Mouse (Mus musculus) heart, embryonic 15.5 days (tissue): ENCODE measurements around the gene Arrb1. TPM values are rescaled to one million over a fixed set of nuclear protein-coding genes. Genes with fewer than 3 reads are reported as not detected.
"Not testable (repeated sequence)": the region's sequence is repeated elsewhere in the genome, so short reads cannot be mapped to it uniquely, and the experiment has no call there.

Experiments
- ATAC-seq: fragments of 200-750 bp; cut with Nextera tagmentation; replicated peaks from 2 replicates; pipeline ENCODE4 v1.8.0; 2017; ENCODE audit warnings: low read depth, moderate TSS enrichment; ENCODE audit not compliant: insufficient number of reproducible peaks, insufficient read depth, low FRiP score
- H3K27ac ChIP-seq: fragments of 300-500 bp; sonication (generic); 2 replicates; pipeline ENCODE4 v1.5.1; 2015; ENCODE audit warnings: mild to moderate bottlenecking, inconsistent platforms
- H3K27me3 ChIP-seq: fragments of 300-500 bp; sonication (generic); 2 replicates; pipeline ENCODE4 v1.6.1; 2015; ENCODE audit warnings: inconsistent platforms
- H3K36me3 ChIP-seq: fragments of 300-500 bp; sonication (generic); 2 replicates; pipeline ENCODE4 v1.6.1; 2015; ENCODE audit warnings: mild to moderate bottlenecking, inconsistent platforms
- H3K4me1 ChIP-seq: fragments of 300-500 bp; sonication (generic); replicated peaks from 2 replicates; pipeline ENCODE4 v1.6.1; 2015; ENCODE audit warnings: inconsistent platforms
- H3K4me2 ChIP-seq: fragments of 300-500 bp; sonication (generic); 2 replicates; pipeline ENCODE4 v1.6.1; 2015; ENCODE audit warnings: inconsistent platforms, mild to moderate bottlenecking, moderate library complexity
- H3K4me3 ChIP-seq: fragments of 300-500 bp; sonication (generic); 2 replicates; pipeline ENCODE4 v1.5.1; 2015; ENCODE audit warnings: mild to moderate bottlenecking, inconsistent platforms
- H3K9ac ChIP-seq: fragments of 300-500 bp; sonication (generic); 2 replicates; pipeline ENCODE4 v1.6.1; 2015; ENCODE audit warnings: mild to moderate bottlenecking, inconsistent platforms
- H3K9me3 ChIP-seq: fragments of 300-500 bp; sonication (generic); replicated peaks from 2 replicates; pipeline ENCODE4 v1.6.1; 2016; ENCODE audit warnings: inconsistent platforms
- WGBS: fragments of 180-500 bp; shearing (Covaris S2); methylation state at CpG from one replicate; pipeline ENCODE4 v1.1.7; 2015; ENCODE audit warnings: mixed read lengths; 5-methylcytosine and 5-hydroxymethylcytosine counted together
- polyA plus RNA-seq: library from polyadenylated mRNA; unstranded; fragments of >200 nt; fragmentation: Nextera tagmentation; extraction: Ambion mirVana; gene quantifications from 2 replicates; pipeline ENCODE4 v1.2.1, GENCODE M21; 2015

Arrb1 gene
- polyA plus RNA-seq = 4.7 and 8.0 TPM in 2 replicates

DNA sequence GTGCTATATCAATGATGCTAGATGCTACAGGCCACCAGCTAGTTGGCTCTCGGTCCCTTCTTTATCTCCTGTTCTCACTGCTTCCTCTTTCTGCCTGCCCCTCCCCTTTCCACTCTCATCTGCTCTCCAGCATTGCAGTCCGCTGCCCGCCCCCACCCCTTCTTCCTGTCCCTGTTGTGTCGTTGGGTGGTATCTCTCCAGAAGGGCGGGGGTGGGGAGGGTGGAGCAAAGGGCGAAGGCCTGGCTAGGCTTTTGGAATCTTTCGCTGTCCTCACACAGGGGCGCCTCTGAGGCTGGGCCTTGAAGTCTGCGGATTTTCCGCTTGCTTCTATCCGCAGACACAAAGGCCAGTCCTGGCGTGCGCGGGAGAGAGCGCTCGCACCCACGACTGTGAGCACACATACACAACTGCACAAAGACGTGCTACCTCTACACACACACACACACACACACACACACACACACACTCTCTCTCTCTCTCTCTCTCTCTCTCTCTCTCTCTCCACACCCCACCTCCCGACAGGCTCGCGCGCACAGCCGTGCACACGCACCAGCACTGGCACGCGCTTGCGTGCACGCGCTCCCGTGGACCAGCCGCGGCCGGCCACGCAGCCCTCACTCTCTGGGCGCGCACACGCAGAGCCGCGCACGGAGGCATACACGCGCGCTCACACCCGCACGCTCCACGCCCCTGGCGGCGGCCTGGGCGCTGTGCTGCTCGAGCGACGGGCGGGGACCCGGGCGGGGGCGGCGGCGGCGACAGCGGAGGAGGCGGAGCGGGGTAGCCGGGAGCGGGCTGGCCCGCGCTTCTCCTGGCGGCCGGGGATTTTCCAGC is at the start of gene Arrb1:
Gene Arrb1, plus strand, starts transcription at position 566 of the 835 bp plus-strand sequence.
- Histone ChIP-seq H3K9me3 (no peaks in the 10 kb centered on the region), H3K9ac (peak within 1 kb of the TSS; percentile 77), H3K4me1 (peaks cover 49% of the 10 kb centered on the region), H3K36me3 (no peaks in the 10 kb centered on the region), H3K27ac (peak within 1 kb of the TSS; percentile 93), H3K27me3 (no peaks in the 10 kb centered on the region), H3K4me3 (peak within 1 kb of the TSS; percentile 87), H3K4me2 (peak within 1 kb of the TSS; percentile 95)
- under 1% methylated on average over 68 of the region's 68 CpGs for WGBS
- peak; percentile 86 for ATAC-seq

DNA sequence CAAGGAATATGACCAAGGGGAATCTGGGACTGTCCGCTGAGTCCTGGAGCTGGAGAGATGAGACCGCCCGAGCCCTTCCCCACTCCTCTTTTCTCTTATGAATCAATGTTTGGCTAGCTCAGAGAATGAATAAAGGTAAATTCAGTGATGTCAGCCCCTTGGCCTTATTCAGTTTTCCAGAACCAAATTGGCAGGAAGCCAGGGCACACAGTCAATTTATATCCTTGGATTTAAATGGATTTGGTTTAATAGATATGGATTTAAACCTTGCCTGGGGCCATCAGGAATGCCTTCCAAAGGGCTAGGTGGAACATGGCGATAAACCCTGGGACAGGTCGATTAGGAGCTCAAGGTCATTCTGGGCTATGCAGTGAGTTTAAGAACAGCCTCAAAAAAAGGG is 45.6 kb upstream of the Arrb1 start:
- Histone ChIP-seq H3K4me2 (no peak overlapping the region), H3K9me3 (no peaks in the 10 kb centered on the region; the same call in 1 of the 2 replicates), H3K36me3 (no peaks in the 10 kb centered on the region), H3K27me3 (peaks cover 4% of the 10 kb centered on the region; the same call in 1 of the 2 replicates), H3K27ac (no peak overlapping the region), H3K4me3 (no peak overlapping the region), H3K4me1 (no peaks in the 10 kb centered on the region), H3K9ac (no peak overlapping the region)
- no peak for ATAC-seq
- 80% methylated on average over 5 of the region's 5 CpGs for WGBS

DNA sequence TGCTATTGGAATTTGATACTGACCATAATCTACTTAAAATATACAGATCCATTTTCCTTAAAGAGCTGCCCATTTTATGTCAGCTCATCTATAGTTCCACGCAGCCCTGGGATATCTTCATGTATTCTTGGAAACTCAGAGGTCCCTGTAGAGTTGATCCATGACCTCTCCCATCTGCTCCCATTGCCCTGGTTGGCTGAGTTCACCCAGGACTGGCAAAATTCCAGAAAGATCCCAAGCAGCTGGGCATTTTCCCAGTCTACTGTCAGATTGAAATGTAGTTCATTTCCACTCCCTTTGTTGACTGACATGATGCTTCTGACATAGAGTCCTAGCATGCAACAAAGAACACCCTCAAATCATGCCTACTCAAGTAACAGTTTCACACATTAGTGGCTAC is 36.1 kb upstream of the Arrb1 start:
- Histone ChIP-seq H3K36me3 (no peaks in the 10 kb centered on the region), H3K27me3 (no peaks in the 10 kb centered on the region), H3K4me1 (peaks cover 3% of the 10 kb centered on the region; the same call in 1 of the 2 replicates), H3K4me3 (no peak overlapping the region), H3K9ac (no peak overlapping the region), H3K4me2 (no peak overlapping the region), H3K9me3 (no peaks in the 10 kb centered on the region), H3K27ac (no peak overlapping the region)
- WGBS = 58% methylated on average over 1 of the region's 1 CpGs
- ATAC-seq = no peak

DNA sequence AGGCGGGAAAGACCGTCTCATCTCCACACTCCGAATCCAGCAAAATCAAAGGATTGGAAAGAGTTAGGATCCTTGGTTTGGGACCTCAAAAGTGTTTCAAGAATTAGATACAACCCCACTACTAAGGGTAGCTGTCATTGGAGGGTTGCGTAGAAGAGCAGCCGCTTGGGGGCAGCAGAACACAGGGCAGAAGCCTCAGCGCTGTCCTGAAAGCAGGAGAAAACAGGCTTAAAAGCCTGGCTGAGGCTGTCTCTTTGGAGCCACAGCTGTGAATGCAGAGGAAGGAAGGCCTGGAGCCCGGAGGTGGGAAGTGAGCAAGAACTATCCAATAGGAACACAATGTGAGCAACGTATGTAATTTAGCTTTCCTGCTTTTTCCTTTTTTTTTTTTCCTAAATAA is 35.1 kb upstream of the Arrb1 start:
- Histone ChIP-seq H3K9me3 (no peaks in the 10 kb centered on the region), H3K9ac (no peak overlapping the region), H3K4me2 (no peak overlapping the region), H3K4me3 (no peak overlapping the region), H3K27me3 (no peaks in the 10 kb centered on the region), H3K27ac (no peak overlapping the region), H3K4me1 (peaks cover 3% of the 10 kb centered on the region; the same call in 1 of the 2 replicates), H3K36me3 (no peaks in the 10 kb centered on the region)
- peak; percentile 77 for ATAC-seq
- WGBS = 3% methylated on average over 8 of the region's 8 CpGs

DNA sequence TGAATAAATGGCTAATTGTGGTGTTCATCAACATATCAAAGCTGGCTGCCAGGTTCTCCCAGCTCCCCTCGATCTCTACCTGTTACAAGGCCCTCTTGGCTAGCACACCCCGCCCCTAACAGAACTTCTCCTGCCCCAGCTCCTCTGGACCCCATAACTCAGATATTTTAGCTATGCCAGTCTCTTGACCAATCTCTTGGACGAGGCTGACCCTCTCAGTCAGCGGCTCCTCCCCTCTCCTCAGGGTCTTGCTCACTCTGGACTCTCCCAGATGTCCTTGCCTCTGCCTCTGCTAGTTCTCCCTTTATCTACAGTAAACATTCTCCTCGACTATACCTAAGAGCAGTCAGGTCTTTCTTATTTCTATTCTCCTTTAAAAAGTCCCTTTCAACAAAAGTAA is 34.6 kb upstream of the Arrb1 start:
- Histone ChIP-seq H3K27me3 (no peaks in the 10 kb centered on the region), H3K4me2 (no peak overlapping the region), H3K9me3 (no peaks in the 10 kb centered on the region), H3K27ac (no peak overlapping the region), H3K4me3 (no peak overlapping the region), H3K9ac (no peak overlapping the region), H3K36me3 (no peaks in the 10 kb centered on the region), H3K4me1 (peaks cover 3% of the 10 kb centered on the region; the same call in 1 of the 2 replicates)
- ATAC-seq = no peak
- 22% methylated on average over 5 of the region's 5 CpGs for WGBS

DNA sequence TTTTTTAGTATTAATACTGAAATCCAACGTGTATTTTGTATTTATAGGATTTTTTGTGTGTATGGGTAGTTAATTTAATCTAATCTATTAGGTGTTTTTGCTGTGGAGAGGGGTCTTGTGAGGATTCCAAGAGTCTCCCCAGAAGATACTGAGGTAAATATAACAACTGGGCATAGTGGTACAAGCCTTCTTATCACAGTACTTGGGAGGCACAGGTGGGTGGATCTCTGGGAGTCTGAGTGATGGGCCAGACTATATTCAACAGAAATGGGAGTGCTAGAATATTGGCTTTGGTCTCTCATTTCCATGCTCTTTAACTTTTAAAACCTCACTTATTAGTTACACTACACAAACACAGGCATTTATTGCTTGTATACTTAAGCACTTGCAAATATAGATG is 34.1 kb upstream of the Arrb1 start:
- H3K27me3 ChIP-seq = no peaks in the 10 kb centered on the region
- H3K4me3 ChIP-seq = no peak overlapping the region
- no peak overlapping the region for H3K27ac ChIP-seq
- no peaks in the 10 kb centered on the region for H3K36me3 ChIP-seq
- peaks cover 3% of the 10 kb centered on the region; the same call in 1 of the 2 replicates for H3K4me1 ChIP-seq
- no peak overlapping the region for H3K9ac ChIP-seq
- H3K4me2 ChIP-seq = no peak overlapping the region
- no peak for ATAC-seq
- no peaks in the 10 kb centered on the region for H3K9me3 ChIP-seq
- 36% methylated on average over 1 of the region's 1 CpGs for WGBS

DNA sequence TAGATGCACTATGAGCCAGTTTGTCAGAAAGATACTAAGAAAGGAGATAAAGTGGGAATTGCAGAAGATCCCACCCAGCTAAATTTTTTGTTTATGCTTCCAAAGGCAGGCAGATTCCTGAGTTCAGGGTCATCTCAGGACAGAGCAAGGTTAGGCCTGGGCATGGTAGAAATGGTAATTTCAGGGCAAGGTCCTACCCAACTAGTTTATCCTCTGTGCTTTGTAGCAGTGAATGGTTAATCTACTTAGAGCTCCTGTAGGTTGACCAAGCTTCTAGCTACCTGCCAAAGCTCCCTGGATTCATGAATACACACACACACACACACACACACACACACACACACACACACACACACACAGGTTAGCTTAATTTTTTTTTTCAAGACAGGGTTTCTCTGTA is 30.7 kb upstream of the Arrb1 start:
- no peaks in the 10 kb centered on the region for H3K36me3 ChIP-seq
- no peaks in the 10 kb centered on the region for H3K27me3 ChIP-seq
- H3K27ac ChIP-seq = no peak overlapping the region
- H3K4me1 ChIP-seq = peaks cover 3% of the 10 kb centered on the region; the same call in 1 of the 2 replicates
- H3K9me3 ChIP-seq = no peaks in the 10 kb centered on the region
- no peak for ATAC-seq
- no peak overlapping the region for H3K4me2 ChIP-seq
- no peak overlapping the region for H3K9ac ChIP-seq
- no peak overlapping the region for H3K4me3 ChIP-seq

DNA sequence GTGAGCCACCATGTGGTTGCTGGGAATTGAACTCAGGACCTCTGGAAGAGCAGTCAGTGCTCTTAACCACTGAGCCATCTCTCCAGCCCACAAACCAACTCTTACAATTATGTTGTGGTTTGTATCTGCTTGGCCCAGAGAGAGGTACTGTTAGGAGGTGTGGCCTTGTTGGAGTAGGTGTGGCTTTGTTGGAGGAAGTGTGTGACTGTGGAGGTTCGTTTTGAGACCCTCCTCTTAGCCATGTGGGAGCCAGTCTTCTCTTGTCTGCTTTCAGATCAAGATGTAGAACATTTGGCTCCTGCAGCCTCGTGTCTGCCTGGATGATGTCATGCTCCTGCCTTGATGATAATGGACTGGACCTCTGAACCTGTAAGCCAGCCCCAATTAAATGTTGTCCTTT is 27.1 kb upstream of the Arrb1 start:
- H3K27me3 ChIP-seq, H3K4me2 ChIP-seq, ATAC-seq, H3K4me1 ChIP-seq, H3K4me3 ChIP-seq, H3K9me3 ChIP-seq, H3K27ac ChIP-seq, H3K36me3 ChIP-seq, H3K9ac ChIP-seq: not testable (repeated sequence)
- 18% methylated on average over 2 of the region's 2 CpGs for WGBS

DNA sequence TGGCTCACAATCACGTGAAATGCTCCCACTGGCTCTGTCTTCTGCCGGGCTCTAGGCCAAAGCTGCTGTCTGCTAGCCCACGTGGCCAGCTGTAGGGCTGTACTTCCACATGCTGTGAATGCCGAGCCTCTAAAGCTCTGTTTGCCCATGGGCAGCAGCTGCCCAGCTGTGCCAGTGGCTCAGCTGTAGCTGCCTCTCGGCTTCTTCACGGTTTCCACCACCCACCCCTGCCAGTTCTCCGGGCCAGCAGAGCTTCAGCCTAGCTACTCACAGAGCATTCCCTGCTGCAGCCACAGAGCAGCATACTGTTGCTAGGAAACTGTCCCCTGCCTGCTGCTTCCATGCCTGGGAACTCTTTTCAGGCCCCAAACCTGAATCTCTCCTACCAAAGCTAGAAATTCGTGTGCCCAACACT is 25.2 kb upstream of the Arrb1 start:
- Histone ChIP-seq H3K36me3 (no peaks in the 10 kb centered on the region), H3K4me2 (no peak overlapping the region), H3K4me1 (peaks cover 6% of the 10 kb centered on the region), H3K9ac (no peak overlapping the region), H3K27me3 (no peaks in the 10 kb centered on the region), H3K4me3 (no peak overlapping the region), H3K9me3 (no peaks in the 10 kb centered on the region), H3K27ac (no peak overlapping the region)
- ATAC-seq = no peak
- 11% methylated on average over 8 of the region's 8 CpGs for WGBS

DNA sequence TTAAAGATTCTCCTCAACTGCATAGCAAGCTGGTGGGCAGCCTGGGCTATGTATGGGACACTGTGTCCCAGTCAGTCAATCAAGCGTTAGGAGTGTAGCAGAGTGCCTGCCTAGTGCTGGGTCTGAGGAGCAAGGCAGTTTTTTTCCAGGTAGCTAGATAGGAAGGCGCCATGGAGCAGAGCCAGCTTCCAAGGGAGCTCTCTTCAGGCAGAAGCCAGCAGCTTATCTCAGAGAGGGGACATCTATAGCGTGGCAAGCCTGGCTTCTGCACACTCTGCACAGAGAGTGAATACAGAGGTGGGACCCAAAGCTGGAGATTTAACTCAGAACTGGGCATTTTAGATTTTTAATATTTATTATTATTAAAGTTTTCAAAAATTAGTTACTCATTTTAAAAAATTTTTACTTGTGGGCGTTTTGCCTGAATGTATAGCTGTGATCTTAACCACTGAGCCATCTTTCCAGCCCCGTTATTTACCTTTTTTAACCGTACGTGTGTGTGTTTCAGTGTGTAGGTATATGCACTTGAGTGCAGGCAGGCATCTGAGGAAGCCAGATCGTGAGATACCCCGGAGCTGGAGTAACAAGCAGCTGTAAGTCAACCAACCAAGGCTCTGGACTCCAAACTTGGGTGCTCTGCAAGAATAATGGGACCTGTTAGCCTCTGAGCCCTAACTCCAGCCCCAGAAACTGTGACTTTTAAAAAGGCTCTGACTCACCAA is 19.0 kb upstream of the Arrb1 start:
- H3K9ac ChIP-seq = no peak overlapping the region
- no peak overlapping the region for H3K4me2 ChIP-seq
- H3K27ac ChIP-seq = no peak overlapping the region
- H3K27me3 ChIP-seq = no peaks in the 10 kb centered on the region
- no peaks in the 10 kb centered on the region for H3K36me3 ChIP-seq
- WGBS = 60% methylated on average over 9 of the region's 9 CpGs
- no peak overlapping the region for H3K4me3 ChIP-seq
- H3K9me3 ChIP-seq = no peaks in the 10 kb centered on the region
- H3K4me1 ChIP-seq = peaks cover 11% of the 10 kb centered on the region
- no peak for ATAC-seq

DNA sequence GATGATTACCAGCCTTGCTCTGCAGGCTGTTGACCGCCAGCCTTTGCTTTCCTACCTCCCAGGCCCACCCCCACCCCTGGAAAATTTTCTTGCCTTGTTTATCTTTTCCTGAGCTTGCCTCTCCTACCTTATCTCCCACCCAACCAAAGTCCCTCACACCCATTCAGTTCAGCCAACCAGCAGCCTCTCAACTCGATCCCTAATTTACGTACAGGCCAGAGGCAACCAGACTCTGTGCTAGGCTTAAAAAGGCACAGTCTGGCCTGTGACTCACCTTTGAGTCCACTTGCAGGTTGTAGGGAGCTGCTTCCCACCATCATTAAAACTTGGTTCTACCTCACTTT is 18.5 kb upstream of the Arrb1 start:
- Histone ChIP-seq H3K36me3 (no peaks in the 10 kb centered on the region), H3K9me3 (no peaks in the 10 kb centered on the region), H3K27ac (no peak overlapping the region), H3K4me3 (no peak overlapping the region), H3K9ac (no peak overlapping the region), H3K4me2 (no peak overlapping the region), H3K4me1 (peaks cover 11% of the 10 kb centered on the region), H3K27me3 (no peaks in the 10 kb centered on the region)
- ATAC-seq = no peak
- 54% methylated on average over 3 of the region's 3 CpGs for WGBS
